Mouse (Mus musculus): Measurements from ENCODE around the gene Gm20388. TPM values are rescaled to one million over a fixed set of nuclear protein-coding genes. Genes with fewer than 3 reads are reported as not detected.

The Gm20388 gene
- polyA plus RNA-seq, 1 experiment: not detected

DNA sequence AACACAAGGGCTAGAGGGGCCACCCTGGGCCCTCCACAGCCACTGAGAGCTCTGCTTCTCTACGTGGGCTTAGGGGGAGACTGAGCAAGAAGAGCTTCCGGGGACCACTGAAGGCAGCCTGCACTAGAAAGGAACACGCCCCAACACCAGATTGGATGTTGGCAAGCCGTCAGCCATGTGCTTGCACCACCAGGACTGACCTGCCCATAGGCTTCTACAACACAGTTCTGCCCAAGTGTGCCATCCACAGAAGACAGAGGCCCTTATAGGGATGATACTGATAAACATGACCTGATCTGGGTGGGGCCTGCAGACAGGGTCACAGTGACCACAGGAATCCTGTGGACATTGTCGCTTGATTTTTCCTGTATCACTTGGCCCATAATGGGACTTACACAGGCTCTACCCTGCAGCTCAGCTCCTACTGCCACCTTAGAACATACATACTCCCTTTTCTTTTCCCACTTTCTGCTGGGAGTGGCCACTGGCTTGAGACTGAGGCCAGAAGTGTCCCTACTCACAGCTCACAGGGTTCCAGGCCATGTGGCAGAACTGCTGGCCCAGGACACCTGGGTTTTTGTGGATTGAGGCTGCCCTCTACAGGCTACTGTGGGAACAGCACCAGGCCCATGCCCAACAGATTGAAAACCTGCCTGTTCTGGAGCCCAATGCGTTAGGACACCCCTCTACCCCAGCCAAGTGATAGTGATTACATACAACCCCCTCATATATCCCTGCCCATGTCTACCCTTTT lies 2422.3 kb downstream of the Gm20388 start:
- 74% methylated on average over 6 of the region's 6 CpGs for WGBS
- Histone ChIP-seq H3K4me1 (ENCODE audit: control insufficient read depth, insufficient read depth, low read length) (peaks cover 17% of the 10 kb centered on the region), H3K27ac (ENCODE audit: insufficient read depth, low read depth, low read length) (no peak overlapping the region), H3K4me3 (ENCODE audit: insufficient read depth, low read depth, low read length) (no peak overlapping the region)
- TF ChIP-seq CTCF (IDR thresholded peaks at IDR 0.05; ENCODE audit: insufficient read depth, low read depth, low read length) (peak; percentile 98), POLR2A (IDR thresholded peaks at IDR 0.05; ENCODE audit: insufficient read depth, low read depth, low read length) (no peak)

GRCm38 (mm10) chr8:122333531-122333930 lies 2422.9 kb downstream of the Gm20388 start:
- Histone ChIP-seq H3K27ac (ENCODE audit: insufficient read depth, low read depth, low read length) (no peak overlapping the region), H3K4me3 (ENCODE audit: insufficient read depth, low read depth, low read length) (no peak overlapping the region), H3K4me1 (ENCODE audit: control insufficient read depth, insufficient read depth, low read length) (peaks cover 17% of the 10 kb centered on the region)
- TF ChIP-seq CTCF (IDR thresholded peaks at IDR 0.05; ENCODE audit: insufficient read depth, low read depth, low read length) (no peak), POLR2A (IDR thresholded peaks at IDR 0.05; ENCODE audit: insufficient read depth, low read depth, low read length) (no peak)
- WGBS: 88% methylated on average over 7 of the region's 7 CpGs

GRCm38 (mm10) chr8:122334791-122335490 lies 2424.3 kb downstream of the Gm20388 start:
- TF ChIP-seq POLR2A (IDR thresholded peaks at IDR 0.05; ENCODE audit: insufficient read depth, low read depth, low read length): no peak
- no peak for TF ChIP-seq CTCF (IDR thresholded peaks at IDR 0.05; ENCODE audit: insufficient read depth, low read depth, low read length)
- 90% methylated on average over 13 of the region's 13 CpGs for WGBS
- Histone ChIP-seq H3K27ac (ENCODE audit: insufficient read depth, low read depth, low read length) (no peak overlapping the region), H3K4me1 (ENCODE audit: control insufficient read depth, insufficient read depth, low read length) (peaks cover 17% of the 10 kb centered on the region), H3K4me3 (ENCODE audit: insufficient read depth, low read depth, low read length) (no peak overlapping the region)

DNA sequence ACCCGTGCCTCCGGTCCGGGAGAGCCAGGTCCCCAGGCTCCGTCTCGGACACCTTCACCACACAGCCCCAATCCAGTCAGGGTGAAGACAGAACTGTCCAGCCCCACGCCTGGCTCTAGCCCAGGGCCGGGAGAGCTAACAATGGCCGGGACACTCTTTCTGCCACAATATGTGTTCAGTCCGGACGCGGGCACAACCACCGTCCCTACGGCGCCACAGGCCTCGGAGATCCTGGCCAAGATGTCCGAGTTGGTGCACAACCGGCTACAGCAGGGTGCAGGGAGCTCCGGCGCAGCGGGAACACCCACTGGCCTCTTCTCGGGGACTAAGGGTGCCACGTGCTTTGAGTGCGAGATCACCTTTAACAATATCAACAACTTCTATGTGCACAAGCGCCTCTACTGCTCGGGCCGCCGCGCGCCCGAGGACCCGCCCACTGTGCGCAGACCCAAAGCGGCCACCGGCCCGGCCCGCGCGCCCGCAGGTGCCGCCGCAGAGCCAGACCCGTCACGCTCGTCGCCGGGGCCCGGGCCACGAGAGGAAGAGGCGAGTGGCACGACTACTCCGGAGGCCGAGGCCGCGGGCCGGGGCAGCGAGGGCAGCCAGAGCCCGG lies 2425.1 kb downstream of the Gm20388 start:
- H3K4me3 ChIP-seq (ENCODE audit: insufficient read depth, low read depth, low read length): peak overlapping the region; percentile 55
- H3K4me1 ChIP-seq (ENCODE audit: control insufficient read depth, insufficient read depth, low read length): peaks cover 17% of the 10 kb centered on the region
- no peak for TF ChIP-seq POLR2A (IDR thresholded peaks at IDR 0.05; ENCODE audit: insufficient read depth, low read depth, low read length)
- TF ChIP-seq CTCF (IDR thresholded peaks at IDR 0.05; ENCODE audit: insufficient read depth, low read depth, low read length): no peak
- 20% methylated on average over 57 of the region's 57 CpGs for WGBS
- no peak overlapping the region for H3K27ac ChIP-seq (ENCODE audit: insufficient read depth, low read depth, low read length)

- WGBS: 16% methylated on average over 81 of the region's 81 CpGs
- Histone ChIP-seq H3K4me3 (ENCODE audit: insufficient read depth, low read depth, low read length) (peak overlapping the region; percentile 55), H3K4me1 (ENCODE audit: control insufficient read depth, insufficient read depth, low read length) (peaks cover 17% of the 10 kb centered on the region), H3K27ac (ENCODE audit: insufficient read depth, low read depth, low read length) (no peak overlapping the region)
- TF ChIP-seq CTCF (IDR thresholded peaks at IDR 0.05; ENCODE audit: insufficient read depth, low read depth, low read length): no peak
- peak; percentile 49; the same call in 1 of the 2 replicates for TF ChIP-seq POLR2A (IDR thresholded peaks at IDR 0.05; ENCODE audit: insufficient read depth, low read depth, low read length)
Measured at GRCm38 (mm10) chr8:122336251-122336910, 2425.7 kb downstream of the Gm20388 start.

DNA sequence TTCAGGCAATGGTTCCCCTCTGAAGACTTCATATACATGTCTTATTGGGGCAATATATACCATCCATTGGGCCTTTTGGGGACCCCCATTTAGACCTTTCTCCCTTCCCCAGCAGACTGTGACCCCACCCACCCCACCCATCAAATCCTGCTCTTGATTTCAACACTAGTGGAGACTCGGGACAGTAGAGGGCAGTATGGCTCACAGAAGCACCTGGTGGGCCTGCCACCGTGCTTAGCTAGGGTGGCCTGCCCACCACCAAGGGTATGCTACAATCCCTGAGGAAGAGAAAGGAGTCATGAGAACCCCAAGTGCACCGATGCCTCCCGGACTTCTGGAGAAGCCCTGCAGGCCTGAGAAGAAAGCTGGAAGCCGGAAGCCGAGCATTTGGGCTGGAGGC lies 2428.2 kb downstream of the Gm20388 start:
- no peak for TF ChIP-seq CTCF (IDR thresholded peaks at IDR 0.05; ENCODE audit: insufficient read depth, low read depth, low read length)
- no peak for TF ChIP-seq POLR2A (IDR thresholded peaks at IDR 0.05; ENCODE audit: insufficient read depth, low read depth, low read length)
- no peak overlapping the region for H3K27ac ChIP-seq (ENCODE audit: insufficient read depth, low read depth, low read length)
- 61% methylated on average over 6 of the region's 6 CpGs for WGBS

DNA sequence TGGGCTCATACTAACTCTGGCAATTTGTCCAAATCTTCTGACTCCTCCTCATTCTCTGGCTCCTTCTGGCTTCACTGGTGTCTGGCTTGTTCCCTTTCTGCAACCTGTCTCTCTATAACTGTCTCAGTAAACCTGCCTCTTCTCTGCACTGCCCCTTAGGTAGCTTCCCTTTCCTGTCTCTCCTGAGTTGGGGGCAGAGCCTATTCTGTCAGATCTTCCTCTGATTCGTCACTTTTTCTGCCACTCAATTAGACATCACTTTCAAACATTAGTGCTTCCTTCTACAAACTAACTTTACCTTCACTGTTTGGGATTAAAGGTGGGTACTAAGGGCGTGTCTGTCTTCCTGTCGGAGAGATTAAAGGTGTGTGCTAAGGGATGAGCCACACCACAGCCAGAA lies 2430.1 kb downstream of the Gm20388 start:
- WGBS: 87% methylated on average over 3 of the region's 3 CpGs
- no peak for TF ChIP-seq CTCF (IDR thresholded peaks at IDR 0.05; ENCODE audit: insufficient read depth, low read depth, low read length)
- TF ChIP-seq POLR2A (IDR thresholded peaks at IDR 0.05; ENCODE audit: insufficient read depth, low read depth, low read length): no peak
- no peak overlapping the region for H3K27ac ChIP-seq (ENCODE audit: insufficient read depth, low read depth, low read length)
- H3K4me1 ChIP-seq (ENCODE audit: control insufficient read depth, insufficient read depth, low read length): peaks cover 42% of the 10 kb centered on the region
- H3K4me3 ChIP-seq (ENCODE audit: insufficient read depth, low read depth, low read length): no peak overlapping the region

More for the DNA sequence above, 2428.2 kb downstream of the Gm20388 start:
- H3K4me1 ChIP-seq (ENCODE audit: control insufficient read depth, insufficient read depth, low read length): peaks cover 31% of the 10 kb centered on the region
- no peak overlapping the region for H3K4me3 ChIP-seq (ENCODE audit: insufficient read depth, low read depth, low read length)

DNA sequence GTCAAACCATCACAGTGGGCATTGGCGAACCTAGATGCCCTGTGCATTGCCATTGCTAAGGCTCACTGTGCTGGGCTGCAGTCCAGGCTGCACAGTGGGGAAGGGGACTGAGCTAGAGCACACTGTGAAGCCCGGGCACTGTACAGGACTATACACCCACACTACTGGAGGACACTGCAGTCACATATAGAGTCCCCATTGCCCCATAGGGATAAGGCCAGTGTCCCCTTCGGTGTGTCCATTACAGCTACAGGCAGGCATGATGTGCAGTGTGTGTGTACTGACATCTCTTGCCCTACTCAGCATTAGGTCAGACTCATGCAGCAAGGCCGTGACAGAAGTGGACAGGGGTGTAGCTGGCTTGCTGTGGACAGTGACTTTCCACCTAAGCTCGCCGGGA lies 2431.1 kb downstream of the Gm20388 start:
- TF ChIP-seq CTCF (IDR thresholded peaks at IDR 0.05; ENCODE audit: insufficient read depth, low read depth, low read length) (no peak), POLR2A (IDR thresholded peaks at IDR 0.05; ENCODE audit: insufficient read depth, low read depth, low read length) (no peak)
- 82% methylated on average over 6 of the region's 6 CpGs for WGBS
- H3K27ac ChIP-seq (ENCODE audit: insufficient read depth, low read depth, low read length): no peak overlapping the region
- no peak overlapping the region for H3K4me3 ChIP-seq (ENCODE audit: insufficient read depth, low read depth, low read length)
- H3K4me1 ChIP-seq (ENCODE audit: control insufficient read depth, insufficient read depth, low read length): peaks cover 33% of the 10 kb centered on the region

Data from olfactory bulb, adult 2 months (tissue).